Mouse (Mus musculus): ENCODE data around the gene Nav2. TPM values are rescaled to one million over a fixed set of nuclear protein-coding genes. Genes with fewer than 3 reads are reported as not detected.

Nav2 gene
- polyA plus RNA-seq, 1 experiment from 2014 or later = 18.2 TPM

- no peaks in the 10 kb centered on the region for H3K9me3 ChIP-seq (replicated peaks; ENCODE audit: control insufficient read depth, low read length)
- no peak for ATAC-seq (ENCODE audit: insufficient read depth, low FRiP score)
- H3K36me3 ChIP-seq (ENCODE audit: control insufficient read depth, insufficient read depth, low read length) = no peaks in the 10 kb centered on the region
- peaks cover 17% of the 10 kb centered on the region for H3K4me1 ChIP-seq (ENCODE audit: control insufficient read depth, insufficient read depth, low read length)
- no peak overlapping the region for H3K4me3 ChIP-seq (replicated peaks; ENCODE audit: low read length)
- H3K9ac ChIP-seq (ENCODE audit: low read length) = no peak overlapping the region
- 81% methylated on average over 2 of the region's 2 CpGs for WGBS
- H3K27ac ChIP-seq (ENCODE audit: low read length) = peak overlapping the region; percentile 86
- H3K4me2 ChIP-seq (ENCODE audit: low read depth, low read length) = peak overlapping the region; percentile 55
- H3K27me3 ChIP-seq (ENCODE audit: control insufficient read depth, insufficient read depth, low read length) = no peaks in the 10 kb centered on the region
These were observed 433.5 kb downstream of the Nav2 start for GRCm38 (mm10) chr7:49341919-49342529.

GRCm38 (mm10) chr7:49342556-49343080 lies 434.1 kb downstream of the Nav2 start:
- ATAC-seq (ENCODE audit: insufficient read depth, low FRiP score) = 0 out of 2 replicates have a peak, but pooled peaks have one; percentile 3
- Histone ChIP-seq H3K9me3 (replicated peaks; ENCODE audit: control insufficient read depth, low read length) (no peaks in the 10 kb centered on the region), H3K4me2 (ENCODE audit: low read depth, low read length) (peak overlapping the region; percentile 55), H3K36me3 (ENCODE audit: control insufficient read depth, insufficient read depth, low read length) (no peaks in the 10 kb centered on the region), H3K9ac (ENCODE audit: low read length) (peak overlapping the region; percentile 56; the same call in 1 of the 2 replicates), H3K4me1 (ENCODE audit: control insufficient read depth, insufficient read depth, low read length) (peaks cover 17% of the 10 kb centered on the region), H3K4me3 (replicated peaks; ENCODE audit: low read length) (peak overlapping the region; percentile 11; the same call in 1 of the 2 replicates), H3K27me3 (ENCODE audit: control insufficient read depth, insufficient read depth, low read length) (no peaks in the 10 kb centered on the region), H3K27ac (ENCODE audit: low read length) (peak overlapping the region; percentile 86)
- 17% methylated on average over 13 of the region's 13 CpGs for WGBS

GRCm38 (mm10) chr7:49343081-49343600 lies 434.6 kb downstream of the Nav2 start:
- H3K9me3 ChIP-seq (replicated peaks; ENCODE audit: control insufficient read depth, low read length) = no peaks in the 10 kb centered on the region
- peak overlapping the region; percentile 56; the same call in 1 of the 2 replicates for H3K9ac ChIP-seq (ENCODE audit: low read length)
- H3K4me2 ChIP-seq (ENCODE audit: low read depth, low read length) = peak overlapping the region; percentile 55
- H3K4me3 ChIP-seq (replicated peaks; ENCODE audit: low read length) = 0 out of 2 replicates have a peak overlapping the region, but pooled peaks have one; percentile 11
- peak overlapping the region; percentile 86 for H3K27ac ChIP-seq (ENCODE audit: low read length)
- peak; percentile 77; the same call in 1 of the 2 replicates for ATAC-seq (ENCODE audit: insufficient read depth, low FRiP score)
- 10% methylated on average over 16 of the region's 16 CpGs for WGBS
- H3K4me1 ChIP-seq (ENCODE audit: control insufficient read depth, insufficient read depth, low read length) = peaks cover 17% of the 10 kb centered on the region
- H3K27me3 ChIP-seq (ENCODE audit: control insufficient read depth, insufficient read depth, low read length) = no peaks in the 10 kb centered on the region
- H3K36me3 ChIP-seq (ENCODE audit: control insufficient read depth, insufficient read depth, low read length) = no peaks in the 10 kb centered on the region

- no peak overlapping the region for H3K4me3 ChIP-seq (replicated peaks; ENCODE audit: low read length)
- peaks cover 17% of the 10 kb centered on the region for H3K4me1 ChIP-seq (ENCODE audit: control insufficient read depth, insufficient read depth, low read length)
- no peak overlapping the region for H3K9ac ChIP-seq (ENCODE audit: low read length)
- no peaks in the 10 kb centered on the region for H3K27me3 ChIP-seq (ENCODE audit: control insufficient read depth, insufficient read depth, low read length)
- no peak for ATAC-seq (ENCODE audit: insufficient read depth, low FRiP score)
- H3K4me2 ChIP-seq (ENCODE audit: low read depth, low read length) = no peak overlapping the region
- 58% methylated on average over 4 of the region's 4 CpGs for WGBS
- no peak overlapping the region for H3K27ac ChIP-seq (ENCODE audit: low read length)
- no peaks in the 10 kb centered on the region for H3K9me3 ChIP-seq (replicated peaks; ENCODE audit: control insufficient read depth, low read length)
- H3K36me3 ChIP-seq (ENCODE audit: control insufficient read depth, insufficient read depth, low read length) = no peaks in the 10 kb centered on the region
These were observed 435.4 kb downstream of the Nav2 start for GRCm38 (mm10) chr7:49343752-49344484.

GRCm38 (mm10) chr7:49347338-49348272 lies 439.1 kb downstream of the Nav2 start:
- Histone ChIP-seq H3K9ac (ENCODE audit: low read length) (no peak overlapping the region), H3K4me3 (replicated peaks; ENCODE audit: low read length) (no peak overlapping the region), H3K4me1 (ENCODE audit: control insufficient read depth, insufficient read depth, low read length) (peaks cover 12% of the 10 kb centered on the region), H3K27ac (ENCODE audit: low read length) (no peak overlapping the region), H3K36me3 (ENCODE audit: control insufficient read depth, insufficient read depth, low read length) (no peaks in the 10 kb centered on the region), H3K4me2 (ENCODE audit: low read depth, low read length) (no peak overlapping the region), H3K27me3 (ENCODE audit: control insufficient read depth, insufficient read depth, low read length) (no peaks in the 10 kb centered on the region), H3K9me3 (replicated peaks; ENCODE audit: control insufficient read depth, low read length) (no peaks in the 10 kb centered on the region)
- no peak for ATAC-seq (ENCODE audit: insufficient read depth, low FRiP score)
- WGBS = 56% methylated on average over 16 of the region's 16 CpGs

GRCm38 (mm10) chr7:49348636-49349035 lies 440.1 kb downstream of the Nav2 start:
- ATAC-seq (ENCODE audit: insufficient read depth, low FRiP score) = no peak
- 40% methylated on average over 2 of the region's 2 CpGs for WGBS

GRCm38 (mm10) chr7:49350321-49351007 lies 441.9 kb downstream of the Nav2 start:
- Histone ChIP-seq H3K27me3 (ENCODE audit: control insufficient read depth, insufficient read depth, low read length) (no peaks in the 10 kb centered on the region), H3K9me3 (replicated peaks; ENCODE audit: control insufficient read depth, low read length) (no peaks in the 10 kb centered on the region), H3K4me1 (ENCODE audit: control insufficient read depth, insufficient read depth, low read length) (no peaks in the 10 kb centered on the region; the same call in 1 of the 2 replicates), H3K27ac (ENCODE audit: low read length) (no peak overlapping the region), H3K4me2 (ENCODE audit: low read depth, low read length) (no peak overlapping the region), H3K36me3 (ENCODE audit: control insufficient read depth, insufficient read depth, low read length) (no peaks in the 10 kb centered on the region), H3K9ac (ENCODE audit: low read length) (no peak overlapping the region), H3K4me3 (replicated peaks; ENCODE audit: low read length) (no peak overlapping the region)
- WGBS = 70% methylated on average over 8 of the region's 8 CpGs
- ATAC-seq (ENCODE audit: insufficient read depth, low FRiP score) = no peak

More at GRCm38 (mm10) chr7:49348636-49349035, 440.1 kb downstream of the Nav2 start:
- Histone ChIP-seq H3K4me1 (ENCODE audit: control insufficient read depth, insufficient read depth, low read length) (peaks cover 2% of the 10 kb centered on the region; the same call in 1 of the 2 replicates), H3K27me3 (ENCODE audit: control insufficient read depth, insufficient read depth, low read length) (no peaks in the 10 kb centered on the region), H3K9ac (ENCODE audit: low read length) (no peak overlapping the region), H3K36me3 (ENCODE audit: control insufficient read depth, insufficient read depth, low read length) (no peaks in the 10 kb centered on the region), H3K27ac (ENCODE audit: low read length) (no peak overlapping the region), H3K4me2 (ENCODE audit: low read depth, low read length) (no peak overlapping the region), H3K4me3 (replicated peaks; ENCODE audit: low read length) (no peak overlapping the region), H3K9me3 (replicated peaks; ENCODE audit: control insufficient read depth, low read length) (no peaks in the 10 kb centered on the region)
